Mouse (Mus musculus): ENCODE measurements at regions not wholly inside any gene's neighbourhood (a gene's known extent, or its start where the extent isn't known, plus 50 kb on each side); places are given as distances from the start of the nearest gene placed in this dataset.

DNA sequence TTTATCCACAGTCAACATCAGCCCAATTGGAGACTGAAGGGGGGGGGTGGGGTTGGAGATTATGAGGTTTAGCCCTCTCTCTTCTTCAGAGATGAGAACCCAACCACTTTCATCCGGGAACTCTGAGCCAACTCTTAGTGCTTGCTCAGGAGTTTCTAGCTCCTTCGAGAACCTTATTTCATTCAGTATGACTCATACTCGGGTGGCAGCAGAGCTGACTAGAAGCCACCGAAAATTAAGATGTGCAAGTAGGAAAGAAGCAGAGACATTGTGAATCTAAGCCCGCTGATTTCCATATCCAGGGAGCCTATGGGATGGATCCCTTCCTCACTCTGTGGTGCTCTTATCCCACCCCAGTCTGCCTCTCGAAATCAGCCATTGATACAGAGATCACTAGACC lies 262.0 kb upstream of the Pabpc6 start:
- Histone ChIP-seq H3K27me3 (ENCODE audit: insufficient read depth, low read length) (no peaks in the 10 kb centered on the region), H3K36me3 (ENCODE audit: insufficient read depth, low read length) (no peaks in the 10 kb centered on the region), H3K9me3 (ENCODE audit: low read length) (no peaks in the 10 kb centered on the region), H3K4me3 (replicated peaks; ENCODE audit: low read length) (no peak overlapping the region), H3K4me1 (replicated peaks; ENCODE audit: low read depth, low read length) (0 out of 2 replicates have a peak, but pooled peaks cover 3% of the 10 kb centered on the region)
- TF ChIP-seq CTCF (conservative IDR thresholded peaks at IDR 0.05; ENCODE audit: low read length), result no peak
- TF ChIP-seq POU5F1 (IDR thresholded peaks at IDR 0.05; ENCODE audit: borderline replicate concordance, low read length), result no peak
- TF ChIP-seq NANOG (IDR thresholded peaks at IDR 0.05; ENCODE audit: borderline replicate concordance, low read length), result no peak

DNA sequence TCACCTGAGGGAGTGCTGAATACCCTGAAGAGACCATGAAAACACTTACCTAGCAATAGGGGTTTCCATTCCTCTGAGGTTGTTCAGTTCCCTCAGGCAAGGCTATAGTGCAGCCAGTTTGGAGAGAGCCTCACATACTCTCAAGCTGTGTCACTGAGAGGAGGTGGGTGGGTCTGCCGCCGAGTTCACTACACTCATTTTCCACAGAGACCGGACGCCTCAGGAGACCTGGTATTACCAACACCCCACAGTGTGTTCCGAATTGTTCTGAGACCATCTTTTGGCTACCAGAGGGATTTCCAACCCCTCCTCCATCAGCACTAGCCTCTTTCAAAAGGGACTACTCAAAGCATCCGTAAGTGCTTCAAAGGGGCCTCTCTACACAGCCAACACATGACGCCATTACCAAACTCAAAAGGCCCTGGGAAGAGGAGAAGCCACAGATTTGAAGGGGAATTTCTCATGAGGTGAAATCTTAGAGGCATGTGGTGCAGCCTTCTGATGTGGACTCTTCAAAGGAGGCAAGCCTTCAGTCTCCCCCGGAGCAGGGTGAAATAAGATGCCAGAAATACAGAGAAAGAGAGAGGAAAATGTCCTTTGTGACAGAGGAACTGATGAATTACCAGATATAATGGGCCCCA lies 260.1 kb upstream of the Pabpc6 start:
- Histone ChIP-seq H3K9me3 (ENCODE audit: low read length) (no peaks in the 10 kb centered on the region), H3K4me3 (replicated peaks; ENCODE audit: low read length) (no peak overlapping the region), H3K27me3 (ENCODE audit: insufficient read depth, low read length) (no peaks in the 10 kb centered on the region), H3K4me1 (replicated peaks; ENCODE audit: low read depth, low read length) (peaks cover 3% of the 10 kb centered on the region; the same call in 1 of the 2 replicates), H3K36me3 (ENCODE audit: insufficient read depth, low read length) (no peaks in the 10 kb centered on the region)
- TF ChIP-seq CTCF (conservative IDR thresholded peaks at IDR 0.05; ENCODE audit: low read length) (no peak), POU5F1 (IDR thresholded peaks at IDR 0.05; ENCODE audit: borderline replicate concordance, low read length) (no peak)

DNA sequence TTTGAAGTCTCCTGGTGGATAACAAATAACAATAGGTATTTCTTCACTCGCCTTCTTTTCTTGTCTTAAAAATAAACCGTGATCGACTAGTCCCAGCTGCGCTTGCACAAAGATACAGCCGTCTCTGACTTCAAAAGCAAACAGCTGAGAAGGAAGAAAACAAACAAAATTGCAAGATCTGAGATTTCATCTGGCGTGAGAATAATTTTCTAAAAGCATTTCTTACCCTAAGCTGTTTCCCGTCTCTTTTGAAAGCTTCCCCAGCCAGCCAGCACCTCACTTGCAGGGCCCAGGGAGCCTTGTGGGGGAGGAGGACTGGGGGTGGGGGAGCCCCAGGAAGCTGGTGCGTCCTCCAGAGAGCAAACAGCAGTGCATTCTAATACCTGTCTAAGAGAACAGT lies 258.2 kb upstream of the Pabpc6 start:
- no peaks in the 10 kb centered on the region for H3K36me3 ChIP-seq (ENCODE audit: insufficient read depth, low read length)
- no peaks in the 10 kb centered on the region for H3K27me3 ChIP-seq (ENCODE audit: insufficient read depth, low read length)
- peaks cover 3% of the 10 kb centered on the region; the same call in 1 of the 2 replicates for H3K4me1 ChIP-seq (replicated peaks; ENCODE audit: low read depth, low read length)
- peaks cover 5% of the 10 kb centered on the region for H3K9me3 ChIP-seq (ENCODE audit: low read length)
- TF ChIP-seq NANOG (IDR thresholded peaks at IDR 0.05; ENCODE audit: borderline replicate concordance, low read length) (no peak), POU5F1 (IDR thresholded peaks at IDR 0.05; ENCODE audit: borderline replicate concordance, low read length) (no peak), CTCF (conservative IDR thresholded peaks at IDR 0.05; ENCODE audit: low read length) (no peak)
- H3K4me3 ChIP-seq (replicated peaks; ENCODE audit: low read length), result no peak overlapping the region

DNA sequence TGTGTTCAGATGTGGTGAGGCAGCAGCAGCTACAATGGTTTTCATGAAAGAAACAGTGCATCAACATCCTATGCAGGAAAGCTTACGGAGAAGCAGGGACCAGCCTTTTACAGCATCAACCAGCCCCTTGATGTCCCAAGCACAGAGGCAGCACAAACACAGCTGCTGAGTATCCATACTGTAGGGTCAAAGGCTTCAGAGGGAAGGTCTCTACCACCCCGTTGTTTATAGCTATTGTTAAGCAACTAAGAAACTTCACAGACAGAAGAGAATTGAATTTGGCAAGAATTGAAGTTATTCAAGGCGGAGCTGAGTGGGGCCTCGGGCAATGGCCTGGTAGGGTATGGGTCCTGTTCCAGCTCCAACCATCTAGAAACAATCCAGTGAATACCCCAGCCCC lies 256.8 kb upstream of the Pabpc6 start:
- no peaks in the 10 kb centered on the region for H3K36me3 ChIP-seq (ENCODE audit: insufficient read depth, low read length)
- peaks cover 3% of the 10 kb centered on the region; the same call in 1 of the 2 replicates for H3K4me1 ChIP-seq (replicated peaks; ENCODE audit: low read depth, low read length)
- no peak overlapping the region for H3K4me3 ChIP-seq (replicated peaks; ENCODE audit: low read length)
- H3K9me3 ChIP-seq (ENCODE audit: low read length), result peaks cover 19% of the 10 kb centered on the region
- H3K27me3 ChIP-seq (ENCODE audit: insufficient read depth, low read length), result no peaks in the 10 kb centered on the region
- TF ChIP-seq CTCF (conservative IDR thresholded peaks at IDR 0.05; ENCODE audit: low read length) (no peak), POU5F1 (IDR thresholded peaks at IDR 0.05; ENCODE audit: borderline replicate concordance, low read length) (no peak), NANOG (IDR thresholded peaks at IDR 0.05; ENCODE audit: borderline replicate concordance, low read length) (0 out of 2 replicates have a peak, but pooled peaks have one; percentile 24)

DNA sequence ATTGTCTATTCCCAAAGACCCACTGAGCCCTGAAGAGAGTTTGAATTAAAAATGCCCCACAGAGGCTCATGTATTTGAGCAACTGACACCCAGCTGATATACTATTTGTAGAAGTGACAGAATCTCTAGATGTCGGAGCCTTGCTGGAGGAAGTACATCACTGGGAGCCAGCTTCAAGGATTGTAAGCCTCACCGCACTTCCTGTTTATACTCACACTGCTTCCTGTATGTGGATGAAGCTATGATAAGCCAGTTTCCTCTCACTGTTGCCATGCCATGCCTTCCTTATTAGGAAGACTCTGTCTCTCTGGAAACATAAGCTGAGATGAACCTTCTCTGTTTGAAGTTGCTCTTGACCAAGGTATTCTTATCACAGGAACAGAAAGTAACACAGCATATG lies 251.8 kb upstream of the Pabpc6 start:
- no peak overlapping the region for H3K4me3 ChIP-seq (replicated peaks; ENCODE audit: low read length)
- TF ChIP-seq NANOG (IDR thresholded peaks at IDR 0.05; ENCODE audit: borderline replicate concordance, low read length) (no peak), CTCF (conservative IDR thresholded peaks at IDR 0.05; ENCODE audit: low read length) (no peak), POU5F1 (IDR thresholded peaks at IDR 0.05; ENCODE audit: borderline replicate concordance, low read length) (no peak)

DNA sequence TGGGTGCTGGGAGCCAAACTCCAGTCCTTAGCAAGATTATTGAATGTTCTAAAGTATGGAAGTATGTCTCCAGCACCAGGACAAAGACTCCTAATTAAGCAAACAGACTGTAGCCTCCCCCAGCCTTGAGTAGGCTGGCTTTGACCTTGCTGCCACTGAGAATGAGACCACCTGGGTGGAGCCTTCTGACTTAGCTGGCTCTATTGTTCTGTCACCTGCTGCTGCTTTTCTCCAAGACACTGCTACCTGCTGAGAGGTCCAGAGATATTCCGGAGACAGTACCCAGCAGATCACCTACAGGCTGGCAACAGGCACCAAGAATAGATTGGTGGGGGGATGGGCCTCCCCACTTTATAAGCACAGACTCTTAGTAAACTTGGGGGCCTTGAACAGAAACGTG lies 247.5 kb upstream of the Pabpc6 start:
- TF ChIP-seq POU5F1 (IDR thresholded peaks at IDR 0.05; ENCODE audit: borderline replicate concordance, low read length) (no peak), NANOG (IDR thresholded peaks at IDR 0.05; ENCODE audit: borderline replicate concordance, low read length) (no peak), CTCF (conservative IDR thresholded peaks at IDR 0.05; ENCODE audit: low read length) (no peak)
- Histone ChIP-seq H3K4me1 (replicated peaks; ENCODE audit: low read depth, low read length) (peaks cover 44% of the 10 kb centered on the region), H3K4me3 (replicated peaks; ENCODE audit: low read length) (0 out of 2 replicates have a peak overlapping the region, but pooled peaks have one; percentile 7)

More for the DNA sequence above, 251.8 kb upstream of the Pabpc6 start:
- H3K4me1 ChIP-seq (replicated peaks; ENCODE audit: low read depth, low read length), result peaks cover 17% of the 10 kb centered on the region
- peaks cover 3% of the 10 kb centered on the region; the same call in 1 of the 2 replicates for H3K36me3 ChIP-seq (ENCODE audit: insufficient read depth, low read length)
- peaks cover 55% of the 10 kb centered on the region for H3K9me3 ChIP-seq (ENCODE audit: low read length)
- no peaks in the 10 kb centered on the region for H3K27me3 ChIP-seq (ENCODE audit: insufficient read depth, low read length)

DNA sequence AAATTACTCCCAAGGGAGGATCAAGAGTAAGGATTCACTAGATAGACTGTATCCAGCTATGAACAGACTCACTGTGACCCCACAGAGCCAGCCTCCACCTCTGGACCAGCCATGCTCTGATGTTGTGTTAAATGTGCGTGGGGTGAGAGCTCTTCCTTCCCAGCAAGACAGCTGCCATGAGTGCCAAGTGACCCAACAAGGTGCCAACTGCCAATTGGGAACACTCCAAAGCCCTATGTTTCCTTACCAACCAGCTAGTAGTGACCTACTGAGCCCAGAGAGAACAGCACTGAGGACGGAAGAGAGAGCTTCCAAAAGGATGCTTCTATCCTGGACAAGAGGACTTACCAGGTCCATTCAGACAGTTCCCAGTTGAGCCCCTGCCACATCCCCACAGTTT lies 241.3 kb upstream of the Pabpc6 start:
- TF ChIP-seq NANOG (IDR thresholded peaks at IDR 0.05; ENCODE audit: borderline replicate concordance, low read length) (no peak), POU5F1 (IDR thresholded peaks at IDR 0.05; ENCODE audit: borderline replicate concordance, low read length) (no peak), CTCF (conservative IDR thresholded peaks at IDR 0.05; ENCODE audit: low read length) (no peak)
- Histone ChIP-seq H3K36me3 (ENCODE audit: insufficient read depth, low read length) (no peaks in the 10 kb centered on the region), H3K9me3 (ENCODE audit: low read length) (no peaks in the 10 kb centered on the region), H3K4me1 (replicated peaks; ENCODE audit: low read depth, low read length) (peaks cover 41% of the 10 kb centered on the region), H3K27me3 (ENCODE audit: insufficient read depth, low read length) (no peaks in the 10 kb centered on the region), H3K4me3 (replicated peaks; ENCODE audit: low read length) (no peak overlapping the region)

More for the DNA sequence above, 247.5 kb upstream of the Pabpc6 start:
- H3K27me3 ChIP-seq (ENCODE audit: insufficient read depth, low read length), result no peaks in the 10 kb centered on the region
- H3K9me3 ChIP-seq (ENCODE audit: low read length), result peaks cover 43% of the 10 kb centered on the region
- peaks cover 3% of the 10 kb centered on the region; the same call in 1 of the 2 replicates for H3K36me3 ChIP-seq (ENCODE audit: insufficient read depth, low read length)

DNA sequence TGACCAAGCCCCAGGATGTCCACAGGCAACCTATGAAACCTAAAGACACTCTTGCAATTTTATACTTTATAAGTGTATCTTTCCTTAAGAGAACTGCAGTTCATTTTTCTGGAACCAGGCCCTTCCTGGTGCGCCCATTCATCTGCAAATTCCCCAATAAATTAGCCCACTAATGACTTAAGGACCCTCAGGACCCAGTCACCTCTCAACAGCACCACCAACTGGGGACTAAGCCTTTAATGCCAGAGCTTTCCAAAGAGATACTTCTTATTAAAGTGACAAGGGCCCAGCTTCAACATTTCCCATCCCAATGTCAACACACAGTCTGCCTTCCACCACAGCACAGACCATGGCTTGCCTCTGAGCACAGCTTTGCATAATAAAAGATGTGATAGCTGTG lies 237.6 kb upstream of the Pabpc6 start:
- H3K36me3 ChIP-seq (ENCODE audit: insufficient read depth, low read length), result no peaks in the 10 kb centered on the region
- H3K4me3 ChIP-seq (replicated peaks; ENCODE audit: low read length), result no peak overlapping the region

More for the DNA sequence above, 237.6 kb upstream of the Pabpc6 start:
- Histone ChIP-seq H3K9me3 (ENCODE audit: low read length) (no peaks in the 10 kb centered on the region), H3K4me1 (replicated peaks; ENCODE audit: low read depth, low read length) (peaks cover 47% of the 10 kb centered on the region), H3K27me3 (ENCODE audit: insufficient read depth, low read length) (no peaks in the 10 kb centered on the region)
- TF ChIP-seq CTCF (conservative IDR thresholded peaks at IDR 0.05; ENCODE audit: low read length) (no peak), NANOG (IDR thresholded peaks at IDR 0.05; ENCODE audit: borderline replicate concordance, low read length) (no peak), POU5F1 (IDR thresholded peaks at IDR 0.05; ENCODE audit: borderline replicate concordance, low read length) (no peak)
